Mouse (Mus musculus) small intestine, adult 2 months (tissue): ENCODE measurements around the gene 4933434E20Rik.

ENCODE experiments used
- CTCF ChIP-seq: fragments of 200-500 bp; IDR thresholded peaks from 2 replicates; pipeline ENCODE4 v1.5.1; 2012; ENCODE audit warnings: low read depth, mild to moderate bottlenecking, control low read depth, inconsistent platforms, low read length, moderate library complexity, mixed read lengths; ENCODE audit not compliant: insufficient replicate concordance, insufficient read length; ENCODE audit errors: extremely low read depth
- POLR2A ChIP-seq: fragments of 200-500 bp; IDR thresholded peaks from 2 replicates; pipeline ENCODE4 v1.6.1; 2012; ENCODE audit warnings: low read depth, mild to moderate bottlenecking, control low read depth, inconsistent platforms, low read length, moderate library complexity

DNA sequence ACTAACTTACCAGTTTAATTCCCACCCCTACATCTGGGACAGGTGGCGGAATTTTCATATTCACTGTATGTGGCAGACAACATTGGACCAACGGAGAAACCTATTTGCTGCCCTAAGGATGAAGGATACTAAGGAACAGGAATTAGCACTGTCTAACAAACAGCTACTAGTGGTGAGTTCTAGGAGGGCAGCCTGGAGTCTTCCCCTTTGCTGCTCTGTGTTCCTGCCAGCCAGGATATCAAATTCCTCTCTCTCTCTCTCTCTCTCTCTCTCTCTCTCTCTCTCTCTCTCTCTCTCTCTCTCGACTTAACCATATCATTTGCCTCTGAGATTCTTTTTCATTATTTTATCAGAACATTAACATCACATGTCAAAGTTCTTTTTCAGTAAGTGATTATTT lies 12.9 kb downstream of the 4933434E20Rik start:
- TF ChIP-seq CTCF (no peak), POLR2A (no peak)
